Mouse (Mus musculus) spleen, postnatal 4 days (tissue): ENCODE measurements around the gene Scyl1.

Source experiments
- DNase-seq, 2 experiments: peaks; one replicate each; pipeline ENCODE4 v3.0.0; 2022; ENCODE audit warnings: low spot score in 2 of 2

Scyl1 gene

DNA sequence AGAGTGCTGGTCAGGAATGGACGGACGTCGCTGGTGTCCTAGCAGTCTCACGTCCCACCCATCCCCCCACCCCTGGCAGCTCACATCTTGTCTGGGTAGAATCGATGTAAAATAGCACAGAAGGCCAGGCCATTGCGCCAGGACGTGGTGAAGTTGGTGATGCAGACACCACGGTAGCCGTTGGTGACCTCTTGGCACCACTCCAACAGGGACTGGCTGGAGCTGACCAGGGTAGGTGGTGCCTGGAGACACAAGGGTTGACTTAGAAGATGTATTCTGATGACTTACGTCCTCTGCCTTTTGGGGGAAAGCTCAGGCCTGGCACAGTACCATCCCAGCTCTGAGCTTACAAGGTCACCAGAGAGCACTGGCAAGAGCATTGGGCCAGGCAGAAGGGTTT, 54.3 kb downstream of the Scyl1 start:
- DNase-seq, result no peak

DNA sequence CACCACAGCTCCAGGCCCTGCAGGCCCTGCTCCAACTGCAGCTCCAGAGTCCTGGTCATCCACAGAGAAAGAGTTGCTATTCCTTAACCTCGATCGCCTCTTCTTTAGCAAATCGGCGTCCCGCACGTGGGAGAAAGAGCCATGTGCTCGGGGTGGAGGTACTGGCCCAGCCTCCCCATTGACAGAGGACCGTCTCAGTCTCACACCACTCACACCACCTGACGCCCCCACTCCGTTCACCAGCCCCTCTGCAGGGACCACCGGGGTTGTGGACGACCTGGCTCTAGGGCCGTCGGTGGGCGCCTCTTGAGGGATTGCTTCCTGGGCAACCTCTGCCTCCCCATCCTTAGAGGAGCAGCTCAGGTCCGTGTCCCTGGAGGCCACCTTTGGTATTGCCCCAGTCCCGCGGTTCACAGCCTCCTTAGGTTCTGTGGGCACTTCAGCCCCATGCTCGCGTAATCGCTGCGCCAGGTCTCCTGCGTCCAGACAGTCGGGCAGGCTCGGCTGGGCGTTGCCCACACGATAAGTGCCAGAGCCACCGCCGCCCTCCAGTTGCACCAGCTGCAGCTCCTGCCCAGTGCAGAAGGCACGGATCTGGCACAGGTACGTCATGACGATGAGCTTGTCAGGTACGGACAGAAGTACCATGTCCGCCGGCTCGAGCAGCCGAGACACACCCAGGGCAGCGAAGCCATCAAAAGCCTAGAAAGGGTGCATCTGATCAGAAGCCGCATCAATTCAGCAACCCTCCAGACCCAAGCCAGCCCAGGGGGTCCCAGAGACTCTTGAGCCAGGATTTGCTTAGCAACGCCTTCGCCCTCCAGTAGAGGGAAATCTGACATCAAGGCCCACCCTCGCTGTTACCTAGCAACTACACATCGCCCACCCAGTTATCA, 55.2 kb downstream of the Scyl1 start:
- DNase-seq, result peak; percentile 78 to 87

DNA sequence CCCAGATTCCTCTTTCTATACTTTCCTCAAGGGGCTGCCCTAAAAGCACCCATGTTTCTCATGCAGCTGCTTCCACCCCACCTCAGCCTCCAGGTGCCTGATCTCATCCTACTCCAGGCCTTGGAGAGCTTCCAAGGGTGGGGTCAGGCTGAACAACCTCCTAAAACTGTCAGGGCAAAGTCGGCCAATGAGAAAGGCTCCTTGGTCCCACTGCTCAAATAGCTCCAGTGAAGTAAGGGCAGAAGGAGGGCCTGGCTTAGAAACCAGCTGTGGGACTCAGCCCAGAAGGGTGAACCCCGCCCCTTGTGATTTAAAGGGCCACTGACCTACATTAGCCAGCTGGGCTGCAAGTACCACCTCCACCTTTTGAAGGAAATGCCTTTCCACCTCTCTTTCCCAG, 57.5 kb downstream of the Scyl1 start:
- DNase-seq, result peak in 1 of 2 experiments; percentile 52

DNA sequence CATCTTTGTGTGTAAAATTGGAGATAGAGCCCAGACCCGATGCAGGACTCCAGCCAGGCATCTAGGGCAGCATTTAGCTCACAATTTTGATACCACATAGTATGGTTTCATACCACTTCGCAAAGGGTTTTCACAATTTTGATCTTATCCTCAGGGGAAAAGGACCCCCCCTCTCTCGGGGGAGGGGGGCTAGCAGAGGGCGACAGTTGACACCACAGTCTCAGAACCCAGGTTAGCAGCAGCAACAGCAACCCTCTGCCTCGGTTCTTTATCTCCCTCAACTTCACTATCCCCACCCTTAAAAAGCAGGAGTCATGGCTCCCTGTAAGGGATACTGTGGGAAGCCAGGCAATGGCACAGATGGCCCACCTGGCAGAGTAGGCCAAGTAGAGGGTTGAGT, 58.0 kb downstream of the Scyl1 start:
- DNase-seq, result no peak

DNA sequence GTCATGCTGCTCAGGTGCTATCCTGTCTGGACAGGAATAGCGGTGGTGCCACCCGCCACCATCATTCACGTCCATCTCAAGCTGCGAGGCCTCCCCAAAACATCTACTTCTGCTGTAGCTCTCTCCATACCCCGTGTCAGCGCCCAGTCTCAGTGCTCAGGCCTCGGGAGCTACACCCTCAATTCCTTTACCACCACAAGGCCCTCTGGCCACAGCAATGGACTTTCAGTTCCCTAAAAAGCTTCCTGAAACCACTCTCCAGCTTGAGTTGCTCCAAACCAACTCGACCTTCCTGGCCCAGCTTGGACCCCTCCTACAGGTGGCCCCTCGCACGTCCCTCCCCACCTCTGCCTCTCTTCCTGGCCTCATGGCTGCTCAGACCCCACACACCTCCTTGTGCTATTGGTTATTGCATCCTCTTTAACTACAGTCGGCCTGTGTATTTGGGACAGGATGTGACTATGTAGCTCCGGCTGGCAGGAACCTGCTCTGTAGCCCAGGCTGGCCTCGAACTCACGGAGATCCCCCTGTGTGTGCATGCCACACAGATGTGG, 59.2 kb downstream of the Scyl1 start:
- no peak for DNase-seq

DNA sequence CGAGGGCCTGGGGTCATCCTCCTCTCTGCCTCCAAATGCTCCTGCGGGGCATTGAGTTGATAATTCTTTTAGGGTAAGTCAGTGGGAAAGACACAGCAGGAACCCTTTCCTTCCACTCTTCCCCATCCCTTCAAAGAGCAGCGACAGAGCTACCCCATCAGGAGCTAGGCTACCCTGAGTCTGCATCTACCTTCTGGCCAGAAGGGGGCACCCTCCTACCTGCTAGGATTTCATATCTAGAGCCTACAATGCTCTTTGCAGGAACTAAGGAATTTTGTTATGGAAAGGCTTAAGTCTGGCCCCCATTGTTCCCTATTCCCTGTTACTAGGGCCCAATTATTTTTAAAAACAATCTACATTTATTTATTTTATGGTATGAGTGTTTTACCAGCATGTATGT, 60.0 kb downstream of the Scyl1 start:
- peak in 1 of 2 experiments; percentile 64 for DNase-seq

DNA sequence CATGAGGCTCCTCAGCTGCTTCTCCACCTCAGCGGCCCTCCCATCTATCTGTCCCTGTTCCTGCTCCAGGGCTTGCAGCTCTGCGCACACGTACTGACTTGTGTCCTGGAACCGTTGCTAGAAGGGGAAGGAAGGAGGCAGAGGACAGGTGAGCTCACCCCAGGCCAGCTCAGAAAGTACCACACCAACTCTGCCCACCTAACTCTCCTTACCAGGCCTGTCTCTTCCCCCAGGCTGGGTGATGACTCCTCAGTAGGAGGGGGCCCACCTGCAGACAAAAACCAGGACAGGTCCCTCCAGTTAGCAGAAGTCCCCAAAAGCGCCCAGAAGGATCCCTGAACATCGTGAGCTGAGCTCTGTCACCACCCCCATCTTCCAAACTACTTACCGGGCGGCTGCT, 60.6 kb downstream of the Scyl1 start:
- no peak for DNase-seq

DNA sequence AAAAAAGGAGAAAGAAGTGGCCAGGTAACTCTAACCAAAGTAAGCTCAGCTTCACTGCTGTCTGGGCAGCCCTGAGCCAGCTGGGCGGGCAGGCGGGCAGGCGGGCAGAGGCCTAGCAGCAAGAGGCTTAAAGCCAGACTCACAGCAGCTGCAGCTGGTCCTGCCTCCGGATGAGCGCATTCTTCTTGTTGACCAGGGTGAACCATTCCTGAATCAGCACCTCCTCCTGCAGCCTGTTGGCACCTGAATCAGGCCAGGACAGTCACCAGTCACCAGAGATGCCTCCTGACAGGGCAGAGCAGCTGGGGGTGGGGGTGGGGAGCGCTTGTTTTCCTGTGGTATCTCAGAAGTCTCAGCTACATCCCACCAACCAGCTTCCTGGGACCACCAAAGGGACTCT, 61.2 kb downstream of the Scyl1 start:
- DNase-seq, result no peak
